Mouse (Mus musculus): ENCODE data around the gene Tmem109.

GRCm38 (mm10) chr19:10909087-10909721 lies 27.4 kb upstream of the Tmem109 start:
- TF ChIP-seq USF1 (IDR thresholded peaks at IDR 0.05; ENCODE audit: low read depth) (no peak), POLR2A (IDR thresholded peaks at IDR 0.05; ENCODE audit: insufficient read length, low read depth) (no peak), TCF12 (IDR thresholded peaks at IDR 0.05; ENCODE audit: insufficient read depth, poor library complexity, severe bottlenecking) (no peak), MYOG (IDR thresholded peaks at IDR 0.05; ENCODE audit: control insufficient read depth in 1 of 3, insufficient read depth in 1 of 3, insufficient read length in 2 of 3, low read depth in 2 of 3) (no peak), MAX (IDR thresholded peaks at IDR 0.05; ENCODE audit: low read depth) (no peak), CEBPB (IDR thresholded peaks at IDR 0.05; ENCODE audit: insufficient read depth, poor library complexity, severe bottlenecking) (no peak), TCF3 (IDR thresholded peaks at IDR 0.05; ENCODE audit: insufficient read length, low read depth) (no peak), MYOD1 (IDR thresholded peaks at IDR 0.05; ENCODE audit: control insufficient read depth in 1 of 3, insufficient read length in 2 of 3, low read depth in 2 of 3) (no peak), POLR2AphosphoS2 (IDR thresholded peaks at IDR 0.05; ENCODE audit: insufficient read length, low read depth) (no peak), E2F4 (IDR thresholded peaks at IDR 0.05; ENCODE audit: insufficient read depth) (no peak), SRF (IDR thresholded peaks at IDR 0.05; ENCODE audit: control insufficient read depth, insufficient read length, low read depth) (no peak), REST (IDR thresholded peaks at IDR 0.05; ENCODE audit: insufficient read depth, insufficient read length) (no peak)

Data from myocyte (in vitro differentiated cells).